Mouse (Mus musculus): ENCODE measurements around the gene Kdm5b. TPM values are rescaled to one million over a fixed set of nuclear protein-coding genes. Genes with fewer than 3 reads are reported as not detected.

Kdm5b gene
- polyA plus RNA-seq (2012; rRNA removed) (38.1 TPM in 2 replicates), polyA plus RNA-seq (2014; fragmentation: Nextera tagmentation; extraction: Ambion mirVana) (83.5 and 100 TPM in 2 replicates)

GRCm38 (mm10) chr1:134559976-134560375 is at the start of gene Kdm5b:
Gene Kdm5b, plus strand, starts transcription at chr1:134560171.
- Histone ChIP-seq H3K4me3 (replicated peaks; ENCODE audit: low read length) (peak within 1 kb of the TSS; percentile 99), H3K9me3 (ENCODE audit: control insufficient read depth, low read length) (no peaks in the 10 kb centered on the region), H3K9ac (ENCODE audit: low read depth, low read length, severe bottlenecking) (peak within 1 kb of the TSS; percentile 100), H3K4me2 (replicated peaks; ENCODE audit: low read depth, low read length, severe bottlenecking) (peak within 1 kb of the TSS; percentile 59), H3K36me3 (ENCODE audit: control insufficient read depth, insufficient read depth, low read length) (no peaks in the 10 kb centered on the region), H3K27ac (replicated peaks; ENCODE audit: low read depth, low read length) (peak within 1 kb of the TSS; percentile 96), H3K4me1 (ENCODE audit: control insufficient read depth, insufficient read depth, low read length) (peaks cover 25% of the 10 kb centered on the region), H3K27me3 (ENCODE audit: control insufficient read depth, insufficient read depth, low read length) (no peaks in the 10 kb centered on the region)
- TF ChIP-seq POLR2A (IDR thresholded peaks at IDR 0.05; ENCODE audit: borderline replicate concordance, extremely low read depth, insufficient read depth, insufficient read length): peak; percentile 98; the same call in 1 of the 2 replicates
- DNase-seq (ENCODE audit: low spot score): peak; percentile 91
- ATAC-seq (ENCODE audit: low FRiP score, low read depth): peak; percentile 25
- under 1% methylated on average over 18 of the region's 34 CpGs for WGBS

- Histone ChIP-seq H3K36me3 (ENCODE audit: control insufficient read depth, insufficient read depth, low read length) (peaks cover 21% of the 10 kb centered on the region), H3K9me3 (ENCODE audit: control insufficient read depth, low read length) (no peaks in the 10 kb centered on the region), H3K4me1 (ENCODE audit: control insufficient read depth, insufficient read depth, low read length) (peaks cover 19% of the 10 kb centered on the region), H3K4me2 (replicated peaks; ENCODE audit: low read depth, low read length, severe bottlenecking) (no peak overlapping the region), H3K4me3 (replicated peaks; ENCODE audit: low read length) (no peak overlapping the region), H3K27ac (replicated peaks; ENCODE audit: low read depth, low read length) (no peak overlapping the region), H3K9ac (ENCODE audit: low read depth, low read length, severe bottlenecking) (no peak overlapping the region), H3K27me3 (ENCODE audit: control insufficient read depth, insufficient read depth, low read length) (peaks cover 21% of the 10 kb centered on the region)
- TF ChIP-seq POLR2A (IDR thresholded peaks at IDR 0.05; ENCODE audit: borderline replicate concordance, extremely low read depth, insufficient read depth, insufficient read length): no peak
- no peak for DNase-seq (ENCODE audit: low spot score)
- ATAC-seq (ENCODE audit: low FRiP score, low read depth): no peak
- 48% methylated on average over 4 of the region's 4 CpGs for WGBS
Observed at GRCm38 (mm10) chr1:134512183-134512582, 47.8 kb upstream of the Kdm5b start.

- peak overlapping the region; percentile 66; the same call in 1 of the 2 replicates for H3K4me2 ChIP-seq (replicated peaks; ENCODE audit: low read depth, low read length, severe bottlenecking)
Observed at GRCm38 (mm10) chr1:134512584-134512983, 47.4 kb upstream of the Kdm5b start.

GRCm38 (mm10) chr1:134513312-134513860 is 46.6 kb upstream of the Kdm5b start:
- DNase-seq (ENCODE audit: low spot score) (peak; percentile 24), ATAC-seq (ENCODE audit: low FRiP score, low read depth) (no peak)
- H3K4me2 ChIP-seq (replicated peaks; ENCODE audit: low read depth, low read length, severe bottlenecking): peak overlapping the region; percentile 66
- H3K9me3 ChIP-seq (ENCODE audit: control insufficient read depth, low read length): no peaks in the 10 kb centered on the region
- peak overlapping the region; percentile 37 for H3K4me3 ChIP-seq (replicated peaks; ENCODE audit: low read length)
- H3K4me1 ChIP-seq (ENCODE audit: control insufficient read depth, insufficient read depth, low read length): peaks cover 19% of the 10 kb centered on the region
- H3K27ac ChIP-seq (replicated peaks; ENCODE audit: low read depth, low read length): no peak overlapping the region
- H3K27me3 ChIP-seq (ENCODE audit: control insufficient read depth, insufficient read depth, low read length): peaks cover 21% of the 10 kb centered on the region
- peaks cover 9% of the 10 kb centered on the region for H3K36me3 ChIP-seq (ENCODE audit: control insufficient read depth, insufficient read depth, low read length)
- no peak for TF ChIP-seq POLR2A (IDR thresholded peaks at IDR 0.05; ENCODE audit: borderline replicate concordance, extremely low read depth, insufficient read depth, insufficient read length)
- 2% methylated on average over 35 of the region's 38 CpGs for WGBS
- H3K9ac ChIP-seq (ENCODE audit: low read depth, low read length, severe bottlenecking): peak overlapping the region; percentile 53

More at GRCm38 (mm10) chr1:134512584-134512983, 47.4 kb upstream of the Kdm5b start:
- peaks cover 19% of the 10 kb centered on the region for H3K4me1 ChIP-seq (ENCODE audit: control insufficient read depth, insufficient read depth, low read length)
- TF ChIP-seq POLR2A (IDR thresholded peaks at IDR 0.05; ENCODE audit: borderline replicate concordance, extremely low read depth, insufficient read depth, insufficient read length): no peak
- H3K27me3 ChIP-seq (ENCODE audit: control insufficient read depth, insufficient read depth, low read length): peaks cover 21% of the 10 kb centered on the region
- DNase-seq (ENCODE audit: low spot score): no peak
- no peak overlapping the region for H3K27ac ChIP-seq (replicated peaks; ENCODE audit: low read depth, low read length)
- ATAC-seq (ENCODE audit: low FRiP score, low read depth): no peak
- H3K9ac ChIP-seq (ENCODE audit: low read depth, low read length, severe bottlenecking): no peak overlapping the region
- WGBS: 41% methylated on average over 6 of the region's 6 CpGs
- no peaks in the 10 kb centered on the region for H3K9me3 ChIP-seq (ENCODE audit: control insufficient read depth, low read length)
- no peak overlapping the region for H3K4me3 ChIP-seq (replicated peaks; ENCODE audit: low read length)
- H3K36me3 ChIP-seq (ENCODE audit: control insufficient read depth, insufficient read depth, low read length): peaks cover 17% of the 10 kb centered on the region

- Histone ChIP-seq H3K4me1 (ENCODE audit: control insufficient read depth, insufficient read depth, low read length) (peaks cover 23% of the 10 kb centered on the region), H3K27me3 (ENCODE audit: control insufficient read depth, insufficient read depth, low read length) (peaks cover 21% of the 10 kb centered on the region), H3K27ac (replicated peaks; ENCODE audit: low read depth, low read length) (no peak overlapping the region), H3K36me3 (ENCODE audit: control insufficient read depth, insufficient read depth, low read length) (peaks cover 5% of the 10 kb centered on the region), H3K4me3 (replicated peaks; ENCODE audit: low read length) (peak overlapping the region; percentile 37), H3K4me2 (replicated peaks; ENCODE audit: low read depth, low read length, severe bottlenecking) (peak overlapping the region; percentile 66), H3K9me3 (ENCODE audit: control insufficient read depth, low read length) (no peaks in the 10 kb centered on the region), H3K9ac (ENCODE audit: low read depth, low read length, severe bottlenecking) (no peak overlapping the region; the same call in 1 of the 2 replicates)
- ATAC-seq (ENCODE audit: low FRiP score, low read depth) (no peak), DNase-seq (ENCODE audit: low spot score) (no peak)
- WGBS: 45% methylated on average over 16 of the region's 16 CpGs
- no peak for TF ChIP-seq POLR2A (IDR thresholded peaks at IDR 0.05; ENCODE audit: borderline replicate concordance, extremely low read depth, insufficient read depth, insufficient read length)
Observed at GRCm38 (mm10) chr1:134513876-134514590, 45.9 kb upstream of the Kdm5b start.
